Mouse (Mus musculus): Measurements from ENCODE around the gene Mmgt2.
"Not testable (repeated sequence)": the region's sequence is repeated elsewhere in the genome, so short reads cannot be mapped to it uniquely, and the experiment has no call there.

The Mmgt2 gene

GRCm38 (mm10) chr11:62645337-62645675 lies 3.2 kb upstream of the Mmgt2 start:
- DNase-seq (ENCODE audit: low read depth, low spot score), result peak; percentile 25

- peak; percentile 87 for DNase-seq (ENCODE audit: low read depth, low spot score)
Measured at GRCm38 (mm10) chr11:62645732-62646494, 2.6 kb upstream of the Mmgt2 start.

- DNase-seq (ENCODE audit: low read depth, low spot score), result no peak
Measured at GRCm38 (mm10) chr11:62646495-62646843, 2.0 kb upstream of the Mmgt2 start.

GRCm38 (mm10) chr11:62646958-62647515 lies 1.4 kb upstream of the Mmgt2 start:
- DNase-seq (ENCODE audit: low read depth, low spot score), result no peak

- peak; percentile 55 for DNase-seq (ENCODE audit: low read depth, low spot score)
Measured at GRCm38 (mm10) chr11:62647661-62648590, 538 bp upstream of the Mmgt2 start, which contains the start of gene Lrrc75a. Gene Lrrc75a, minus strand, starts transcription at chr11:62648523.

GRCm38 (mm10) chr11:62649803-62650202 lies 1.3 kb downstream of the Mmgt2 start:
- not testable (repeated sequence) for DNase-seq (ENCODE audit: low read depth, low spot score)

- DNase-seq (ENCODE audit: low read depth, low spot score), result no peak
Measured at GRCm38 (mm10) chr11:62651563-62651962, 3.1 kb downstream of the Mmgt2 start.

GRCm38 (mm10) chr11:62652080-62652479 lies 3.6 kb downstream of the Mmgt2 start:
- no peak for DNase-seq (ENCODE audit: low read depth, low spot score)

- peak; percentile 53 for DNase-seq (ENCODE audit: low read depth, low spot score)
Measured at GRCm38 (mm10) chr11:62660885-62661284, 12.4 kb downstream of the Mmgt2 start.

GRCm38 (mm10) chr11:62664250-62664649 lies 15.8 kb downstream of the Mmgt2 start:
- DNase-seq (ENCODE audit: low read depth, low spot score), result no peak

- no peak for DNase-seq (ENCODE audit: low read depth, low spot score)
Measured at GRCm38 (mm10) chr11:62668986-62669385, 20.5 kb downstream of the Mmgt2 start.

GRCm38 (mm10) chr11:62669471-62669870 lies 21.0 kb downstream of the Mmgt2 start:
- DNase-seq (ENCODE audit: low read depth, low spot score), result no peak

- no peak for DNase-seq (ENCODE audit: low read depth, low spot score)
Measured at GRCm38 (mm10) chr11:62670006-62670405, 21.5 kb downstream of the Mmgt2 start.

- peak; percentile 93 for DNase-seq (ENCODE audit: low read depth, low spot score)
Measured at GRCm38 (mm10) chr11:62675480-62676289, 27.2 kb downstream of the Mmgt2 start.

GRCm38 (mm10) chr11:62676290-62676596 lies 27.8 kb downstream of the Mmgt2 start:
- no peak for DNase-seq (ENCODE audit: low read depth, low spot score)

- DNase-seq (ENCODE audit: low read depth, low spot score), result no peak
Measured at GRCm38 (mm10) chr11:62678778-62679354, 30.4 kb downstream of the Mmgt2 start.

- DNase-seq (ENCODE audit: low read depth, low spot score), result no peak
Measured at GRCm38 (mm10) chr11:62679954-62680353, 31.5 kb downstream of the Mmgt2 start.

- DNase-seq (ENCODE audit: low read depth, low spot score), result no peak
Measured at GRCm38 (mm10) chr11:62691592-62691991, 43.1 kb downstream of the Mmgt2 start.

GRCm38 (mm10) chr11:62693299-62694184 lies 45.1 kb downstream of the Mmgt2 start:
- DNase-seq (ENCODE audit: low read depth, low spot score), result peak; percentile 84

- peak; percentile 75 for DNase-seq (ENCODE audit: low read depth, low spot score)
Measured at GRCm38 (mm10) chr11:62695126-62695525, 46.7 kb downstream of the Mmgt2 start.
